Comparison of ENCODE assay signal across 8 mouse cellular contexts in genomic region chr11:113498889-113499288, GRCm38 (mm10).
DNase-seq lines count a peak whose midpoint lies in the region; ATAC-seq and TF ChIP-seq lines count a peak whose summit lies in the region.

No protein-coding gene starts in this region.

- H3K4me3 ChIP-seq in liver, embryonic 11.5 days (ENCODE audit: low read depth, low read length), result no peak overlapping the region
- H3K4me3 ChIP-seq in lung, postnatal 0 days (ENCODE audit: low read depth, low read length), result no peak overlapping the region
- H3K4me3 ChIP-seq in midbrain, embryonic 16.5 days (ENCODE audit: low read depth, low read length), result no peak overlapping the region

- no peak overlapping the region for H3K27ac ChIP-seq in liver, embryonic 11.5 days (ENCODE audit: low read depth, low read length)
- H3K27ac ChIP-seq in lung, postnatal 0 days (ENCODE audit: low read length), result no peak overlapping the region
- H3K27ac ChIP-seq in midbrain, embryonic 16.5 days (ENCODE audit: low read length), result no peak overlapping the region

- peak; percentile 21 to 33 for DNase-seq in cerebellum, adult 18-20 months
- no peak for DNase-seq in cerebellum, adult 11-12 months
- DNase-seq in liver, result peak; percentile 76
- no peak for DNase-seq in liver, embryonic 11.5 days (ENCODE audit: low spot score)
- peak; percentile 19 for DNase-seq in lung, postnatal 0 days (ENCODE audit: low spot score)
- DNase-seq in thymus, postnatal 10 days (ENCODE audit: low spot score in 2 of 2), result peak; percentile 59 to 85

- H3K36me3 ChIP-seq in liver, embryonic 11.5 days (ENCODE audit: control insufficient read depth, insufficient read depth, low read length), result no peaks in the 10 kb centered on the region
- H3K36me3 ChIP-seq in lung, postnatal 0 days (ENCODE audit: insufficient read depth, low read length), result no peaks in the 10 kb centered on the region
- no peaks in the 10 kb centered on the region for H3K36me3 ChIP-seq in midbrain, embryonic 16.5 days (ENCODE audit: control insufficient read depth, insufficient read depth, low read length)

- no peak for ATAC-seq in liver, embryonic 11.5 days (replicated peaks; ENCODE audit: low FRiP score)
- ATAC-seq in common myeloid progenitor, adult 5-6 weeks (replicated peaks; ENCODE audit: low read depth, poor library complexity, severe bottlenecking), result peak; percentile 83
- ATAC-seq in lung, postnatal 0 days, result no peak
- ATAC-seq in midbrain, embryonic 16.5 days, result no peak

- TF ChIP-seq CTCF in lung, postnatal 0 days (IDR thresholded peaks at IDR 0.05), result peak; percentile 75

- whole genome bisulfite sequencing in liver, embryonic 11.5 days, result 58% methylated on average over 9 of the region's 9 CpGs
- 59% methylated on average over 9 of the region's 9 CpGs for WGBS in lung, postnatal 0 days
- 66% methylated on average over 9 of the region's 9 CpGs for WGBS in midbrain, embryonic 16.5 days

- H3K4me1 ChIP-seq in liver, embryonic 11.5 days (replicated peaks; ENCODE audit: control insufficient read depth, insufficient read depth, low read length), result peaks cover 11% of the 10 kb centered on the region; the same call in 1 of the 2 replicates
- H3K4me1 ChIP-seq in lung, postnatal 0 days (ENCODE audit: insufficient read depth, low read depth, low read length), result no peaks in the 10 kb centered on the region
- H3K4me1 ChIP-seq in midbrain, embryonic 16.5 days (ENCODE audit: control insufficient read depth, insufficient read depth, low read length), result no peaks in the 10 kb centered on the region; the same call in 1 of the 2 replicates

- no peaks in the 10 kb centered on the region for H3K27me3 ChIP-seq in liver, embryonic 11.5 days (replicated peaks; ENCODE audit: control insufficient read depth, insufficient read depth, low read length)
- H3K27me3 ChIP-seq in lung, postnatal 0 days (replicated peaks; ENCODE audit: insufficient read depth, low read length), result no peaks in the 10 kb centered on the region
- no peaks in the 10 kb centered on the region; the same call in 1 of the 2 replicates for H3K27me3 ChIP-seq in midbrain, embryonic 16.5 days (ENCODE audit: control insufficient read depth, insufficient read depth, low read depth, low read length)

- TF ChIP-seq EP300 in lung, postnatal 0 days (IDR thresholded peaks at IDR 0.05), result no peak

- no peaks in the 10 kb centered on the region for H3K9me3 ChIP-seq in liver, embryonic 11.5 days (ENCODE audit: control insufficient read depth, low read length)
- H3K9me3 ChIP-seq in lung, postnatal 0 days (ENCODE audit: low read length), result no peaks in the 10 kb centered on the region
- no peaks in the 10 kb centered on the region for H3K9me3 ChIP-seq in midbrain, embryonic 16.5 days (replicated peaks; ENCODE audit: control insufficient read depth, low read length, poor library complexity, severe bottlenecking)

- H3K4me2 ChIP-seq in liver, embryonic 11.5 days, result no peak overlapping the region
- no peak overlapping the region for H3K4me2 ChIP-seq in lung, postnatal 0 days (replicated peaks; ENCODE audit: low read depth, low read length)
- H3K4me2 ChIP-seq in midbrain, embryonic 16.5 days (ENCODE audit: low read length), result no peak overlapping the region

- H3K9ac ChIP-seq in liver, embryonic 11.5 days (ENCODE audit: low read depth, low read length), result no peak overlapping the region
- H3K9ac ChIP-seq in lung, postnatal 0 days (replicated peaks; ENCODE audit: low read depth), result no peak overlapping the region
- no peak overlapping the region for H3K9ac ChIP-seq in midbrain, embryonic 16.5 days (ENCODE audit: low read depth, low read length)

Comparison
In these comparisons a context has a peak if more than half of its experiments do, and no peak if none do; other contexts are left out.
1. DNase-seq: peak in cerebellum, adult 18-20 months (2 of 2), liver (single experiment), lung, postnatal 0 days (single experiment) and thymus, postnatal 10 days (2 of 2); none in cerebellum, adult 11-12 months (single experiment) and liver, embryonic 11.5 days (single experiment).